Mouse (Mus musculus): Measurements from ENCODE around the gene Lrmp.

Gene Lrmp

GRCm38 (mm10) chr6:145139776-145140475, 24.5 kb downstream of the Lrmp start:
- no peak for DNase-seq

GRCm38 (mm10) chr6:145140706-145141105, 25.3 kb downstream of the Lrmp start:
- DNase-seq: peak; percentile 40

- no peak for DNase-seq
Measured at GRCm38 (mm10) chr6:145141827-145142226, 26.4 kb downstream of the Lrmp start.

GRCm38 (mm10) chr6:145145173-145145572, 29.7 kb downstream of the Lrmp start:
- no peak for DNase-seq

- DNase-seq: no peak
Measured at GRCm38 (mm10) chr6:145147716-145148115, 32.3 kb downstream of the Lrmp start.

- peak; percentile 32 for DNase-seq
Measured at GRCm38 (mm10) chr6:145149054-145149453, 33.6 kb downstream of the Lrmp start.

- no peak for DNase-seq
Measured at GRCm38 (mm10) chr6:145158619-145159018, 43.2 kb downstream of the Lrmp start.

GRCm38 (mm10) chr6:145160581-145160980, 45.1 kb downstream of the Lrmp start:
- no peak for DNase-seq

- no peak for DNase-seq
Measured at GRCm38 (mm10) chr6:145171892-145172606, 56.6 kb downstream of the Lrmp start.

GRCm38 (mm10) chr6:145173781-145174191, 58.3 kb downstream of the Lrmp start:
- peak; percentile 87 for DNase-seq

GRCm38 (mm10) chr6:145175571-145175981, 60.1 kb downstream of the Lrmp start:
- peak; percentile 37 for DNase-seq

- no peak for DNase-seq
Measured at GRCm38 (mm10) chr6:145176474-145176873, 61.0 kb downstream of the Lrmp start.

- peak; percentile 79 for DNase-seq
Measured at GRCm38 (mm10) chr6:145179665-145180064, 64.2 kb downstream of the Lrmp start.

GRCm38 (mm10) chr6:145182044-145182443, 66.6 kb downstream of the Lrmp start:
- no peak for DNase-seq

GRCm38 (mm10) chr6:145186096-145186495, 70.6 kb downstream of the Lrmp start:
- no peak for DNase-seq

GRCm38 (mm10) chr6:145187093-145188088, 71.9 kb downstream of the Lrmp start:
- peak; percentile 56 for DNase-seq

GRCm38 (mm10) chr6:145193038-145193437, 77.6 kb downstream of the Lrmp start:
- no peak for DNase-seq

GRCm38 (mm10) chr6:145193446-145193845, 78.0 kb downstream of the Lrmp start:
- no peak for DNase-seq

GRCm38 (mm10) chr6:145197949-145198686, 82.7 kb downstream of the Lrmp start:
- no peak for DNase-seq

GRCm38 (mm10) chr6:145202432-145203125, 87.1 kb downstream of the Lrmp start:
- no peak for DNase-seq

GRCm38 (mm10) chr6:145204440-145204839, 89.0 kb downstream of the Lrmp start:
- no peak for DNase-seq

GRCm38 (mm10) chr6:145205142-145205541, 89.7 kb downstream of the Lrmp start:
- DNase-seq: no peak
